Mouse (Mus musculus): ENCODE data around the gene Thada. TPM values are rescaled to one million over a fixed set of nuclear protein-coding genes. Genes with fewer than 3 reads are reported as not detected.

Gene Thada
- polyA plus RNA-seq, 2 experiments, result 2.0 to 2.5 TPM

GRCm38 (mm10) chr17:84278193-84278953, 187.6 kb downstream of the Thada start:
- Histone ChIP-seq H3K4me1 (replicated peaks; ENCODE audit: control insufficient read depth in 2 of 2, insufficient read depth in 2 of 2, low read length in 1 of 2) (peaks cover 3 to 8% of the 10 kb centered on the region in 2 experiments; a peak in 1 of 4 replicates), H3K9ac (replicated peaks) (no peak overlapping the region), H3K36me3 (replicated peaks; ENCODE audit: control insufficient read depth, insufficient read depth, low read depth) (no peaks in the 10 kb centered on the region), H3K4me2 (ENCODE audit: low read depth) (no peak overlapping the region), H3K4me3 (ENCODE audit: insufficient read depth in 1 of 2, low read depth in 2 of 2, low read length in 2 of 2) (no peak overlapping the region), H3K27me3 (ENCODE audit: control insufficient read depth, insufficient read depth, low read length) (no peaks in the 10 kb centered on the region), H3K9me3 (ENCODE audit: control insufficient read depth, low read length) (no peaks in the 10 kb centered on the region), H3K27ac (no peak overlapping the region)
- ATAC-seq (ENCODE audit: insufficient read depth) (no peak), DNase-seq (ENCODE audit: low read depth in 3 of 3, low spot score in 3 of 3) (no peak)
- WGBS (ENCODE audit: insufficient replicate concordance), result 76% methylated on average over 5 of the region's 5 CpGs
- TF ChIP-seq CTCF (IDR thresholded peaks at IDR 0.05; ENCODE audit: low read depth) (no peak), EP300 (IDR thresholded peaks at IDR 0.05; ENCODE audit: low read depth) (no peak)

DNA sequence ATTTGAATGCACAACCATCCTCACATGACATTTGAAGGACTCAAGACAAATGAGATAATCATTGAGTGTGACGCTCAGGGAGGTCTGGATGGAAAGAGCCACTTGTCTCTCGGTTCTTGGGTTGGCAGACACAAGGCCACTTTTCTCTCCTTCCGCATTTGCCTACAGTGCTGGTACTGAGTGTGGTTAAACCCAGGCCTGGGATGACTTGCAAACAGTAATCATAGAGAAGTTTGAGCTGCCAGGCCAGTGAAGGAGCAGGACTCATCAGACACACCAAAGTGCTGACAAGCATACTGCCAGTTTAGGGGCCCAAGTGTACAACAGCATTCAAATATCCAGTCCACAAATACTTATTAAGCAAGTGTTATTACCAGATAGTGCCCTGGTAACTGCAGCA, 191.0 kb downstream of the Thada start:
- no peak for ATAC-seq (ENCODE audit: insufficient read depth)
- H3K9me3 ChIP-seq (ENCODE audit: control insufficient read depth, low read length), result no peaks in the 10 kb centered on the region
- no peaks in the 10 kb centered on the region for H3K36me3 ChIP-seq (replicated peaks; ENCODE audit: control insufficient read depth, insufficient read depth, low read depth)
- H3K27me3 ChIP-seq (ENCODE audit: control insufficient read depth, insufficient read depth, low read length), result no peaks in the 10 kb centered on the region
- peaks cover 0 to 5% of the 10 kb centered on the region in 2 experiments; a peak in 2 of 4 replicates for H3K4me1 ChIP-seq (replicated peaks; ENCODE audit: control insufficient read depth in 2 of 2, insufficient read depth in 2 of 2, low read length in 1 of 2)
- H3K4me3 ChIP-seq (ENCODE audit: insufficient read depth in 1 of 2, low read depth in 2 of 2, low read length in 2 of 2), result no peak overlapping the region
- 70% methylated on average over 3 of the region's 3 CpGs for WGBS (ENCODE audit: insufficient replicate concordance)
- no peak overlapping the region for H3K27ac ChIP-seq
- H3K9ac ChIP-seq (replicated peaks), result no peak overlapping the region
- H3K4me2 ChIP-seq (ENCODE audit: low read depth), result no peak overlapping the region
- no peak for TF ChIP-seq CTCF (IDR thresholded peaks at IDR 0.05; ENCODE audit: low read depth)
- TF ChIP-seq EP300 (IDR thresholded peaks at IDR 0.05; ENCODE audit: low read depth), result no peak
- no peak for DNase-seq (ENCODE audit: low read depth in 3 of 3, low spot score in 3 of 3)

DNA sequence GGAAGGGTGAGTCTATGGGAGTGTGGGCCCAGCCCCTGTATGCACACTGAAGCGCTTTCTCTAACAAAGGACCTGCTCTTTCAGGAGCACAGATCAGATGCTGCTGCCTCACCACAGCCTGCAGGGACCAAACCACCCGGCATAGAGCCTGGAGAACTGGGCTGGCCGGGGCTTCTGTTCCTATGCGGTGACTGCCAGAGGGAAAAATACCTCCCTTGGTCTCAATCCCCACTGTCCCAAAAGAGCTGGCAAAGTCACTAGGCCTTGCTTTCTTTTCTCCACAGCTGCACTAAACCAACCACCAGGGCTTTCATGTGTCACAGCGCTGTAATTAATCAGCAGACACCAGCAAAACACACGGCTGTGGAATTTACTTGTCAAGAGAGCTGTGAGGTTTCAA, 191.8 kb downstream of the Thada start:
- H3K36me3 ChIP-seq (replicated peaks; ENCODE audit: control insufficient read depth, insufficient read depth, low read depth), result no peaks in the 10 kb centered on the region
- H3K27ac ChIP-seq, result no peak overlapping the region
- H3K9ac ChIP-seq (replicated peaks), result no peak overlapping the region
- TF ChIP-seq CTCF (IDR thresholded peaks at IDR 0.05; ENCODE audit: low read depth), result no peak
- no peak for TF ChIP-seq EP300 (IDR thresholded peaks at IDR 0.05; ENCODE audit: low read depth)
- no peaks in the 10 kb centered on the region for H3K27me3 ChIP-seq (ENCODE audit: control insufficient read depth, insufficient read depth, low read length)
- DNase-seq (ENCODE audit: low read depth in 3 of 3, low spot score in 3 of 3) (no peak), ATAC-seq (ENCODE audit: insufficient read depth) (no peak)
- H3K4me2 ChIP-seq (ENCODE audit: low read depth), result no peak overlapping the region
- WGBS (ENCODE audit: insufficient replicate concordance), result 81% methylated on average over 6 of the region's 6 CpGs
- H3K4me1 ChIP-seq (replicated peaks; ENCODE audit: control insufficient read depth in 2 of 2, insufficient read depth in 2 of 2, low read length in 1 of 2), result peaks cover 0 to 5% of the 10 kb centered on the region in 2 experiments; a peak in 2 of 4 replicates
- no peaks in the 10 kb centered on the region for H3K9me3 ChIP-seq (ENCODE audit: control insufficient read depth, low read length)
- no peak overlapping the region for H3K4me3 ChIP-seq (ENCODE audit: insufficient read depth in 1 of 2, low read depth in 2 of 2, low read length in 2 of 2)

DNA sequence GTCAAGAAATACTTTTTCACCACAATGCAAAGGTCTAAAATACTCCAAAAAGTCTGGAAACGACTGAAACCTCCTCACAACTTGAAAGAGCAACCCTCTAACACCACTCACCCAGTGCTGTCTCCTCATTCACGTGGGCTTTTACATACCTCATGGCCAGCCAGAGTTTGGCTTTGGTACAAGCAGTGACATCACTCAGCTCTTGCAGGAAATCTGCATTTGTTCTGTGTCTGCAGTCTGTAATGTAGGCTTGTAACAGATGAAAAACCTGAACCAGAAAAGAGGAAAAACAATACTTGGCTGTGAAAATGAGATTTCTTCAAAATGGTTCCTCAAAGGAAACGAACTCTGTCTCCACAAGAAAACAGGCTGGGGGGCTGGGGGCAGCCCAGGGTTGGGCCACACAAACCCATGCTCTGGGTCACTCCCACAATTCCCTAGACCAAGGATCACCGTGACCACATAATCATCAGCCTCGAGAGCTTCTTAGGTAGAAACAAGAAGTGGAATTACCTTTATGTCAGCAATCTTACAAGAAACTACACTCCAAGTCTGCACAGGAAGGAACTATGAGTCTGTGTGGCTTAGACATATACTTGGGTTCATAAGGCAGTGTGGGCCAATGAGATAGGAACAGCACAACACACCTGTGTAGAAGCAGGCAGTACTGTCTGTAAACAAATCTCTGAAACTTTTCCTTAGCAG, 193.3 kb downstream of the Thada start:
- Histone ChIP-seq H3K4me3 (ENCODE audit: insufficient read depth in 1 of 2, low read depth in 2 of 2, low read length in 2 of 2) (no peak overlapping the region), H3K9ac (replicated peaks) (no peak overlapping the region), H3K27me3 (ENCODE audit: control insufficient read depth, insufficient read depth, low read length) (no peaks in the 10 kb centered on the region), H3K27ac (no peak overlapping the region), H3K4me1 (replicated peaks; ENCODE audit: control insufficient read depth in 2 of 2, insufficient read depth in 2 of 2, low read length in 1 of 2) (peaks cover 0 to 5% of the 10 kb centered on the region in 2 experiments; a peak in 2 of 4 replicates), H3K4me2 (ENCODE audit: low read depth) (no peak overlapping the region), H3K36me3 (replicated peaks; ENCODE audit: control insufficient read depth, insufficient read depth, low read depth) (no peaks in the 10 kb centered on the region), H3K9me3 (ENCODE audit: control insufficient read depth, low read length) (no peaks in the 10 kb centered on the region)
- TF ChIP-seq CTCF (IDR thresholded peaks at IDR 0.05; ENCODE audit: low read depth) (no peak), EP300 (IDR thresholded peaks at IDR 0.05; ENCODE audit: low read depth) (no peak)
- no peak for DNase-seq (ENCODE audit: low read depth in 3 of 3, low spot score in 3 of 3)
- ATAC-seq (ENCODE audit: insufficient read depth), result no peak
- 46% methylated on average over 5 of the region's 5 CpGs for WGBS (ENCODE audit: insufficient replicate concordance)

DNA sequence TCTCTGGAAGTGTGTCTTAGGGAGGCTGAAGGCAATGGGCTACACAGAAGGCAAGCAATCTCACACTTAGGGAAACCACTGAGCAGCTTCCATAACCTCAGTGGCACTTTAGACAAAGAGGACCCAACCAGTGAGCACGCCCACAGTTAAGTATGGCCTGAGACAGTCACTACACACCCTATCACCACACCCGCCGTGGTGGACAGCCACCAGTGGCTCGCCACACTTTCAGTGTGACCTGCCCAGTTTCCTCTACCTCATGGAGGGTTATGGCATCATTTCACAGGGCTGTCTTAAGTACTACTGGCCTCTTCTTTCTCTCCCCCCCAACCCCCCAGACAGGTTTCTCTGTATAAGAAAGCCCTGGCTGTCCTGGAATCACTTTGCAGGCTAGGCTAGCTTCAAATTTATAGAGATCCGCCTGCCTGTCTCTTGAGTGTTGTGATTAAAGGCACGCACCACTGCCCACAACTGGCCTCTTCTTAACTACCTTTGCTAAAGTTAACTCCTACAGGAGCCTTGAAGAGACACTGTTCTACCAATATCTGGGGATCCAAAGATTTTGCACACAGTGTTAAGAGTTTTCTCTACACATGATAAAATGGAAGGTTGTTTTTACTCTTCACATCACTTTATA, 194.3 kb downstream of the Thada start:
- Histone ChIP-seq H3K27ac (no peak overlapping the region), H3K36me3 (replicated peaks; ENCODE audit: control insufficient read depth, insufficient read depth, low read depth) (no peaks in the 10 kb centered on the region), H3K9me3 (ENCODE audit: control insufficient read depth, low read length) (no peaks in the 10 kb centered on the region), H3K4me1 (replicated peaks; ENCODE audit: control insufficient read depth in 2 of 2, insufficient read depth in 2 of 2, low read length in 1 of 2) (peaks cover 0 to 7% of the 10 kb centered on the region in 2 experiments; a peak in 2 of 4 replicates), H3K4me3 (ENCODE audit: insufficient read depth in 1 of 2, low read depth in 2 of 2, low read length in 2 of 2) (no peak overlapping the region), H3K27me3 (ENCODE audit: control insufficient read depth, insufficient read depth, low read length) (no peaks in the 10 kb centered on the region), H3K9ac (replicated peaks) (no peak overlapping the region), H3K4me2 (ENCODE audit: low read depth) (no peak overlapping the region)
- WGBS (ENCODE audit: insufficient replicate concordance), result 65% methylated on average over 6 of the region's 6 CpGs
- ATAC-seq (ENCODE audit: insufficient read depth) (no peak), DNase-seq (ENCODE audit: low read depth in 3 of 3, low spot score in 3 of 3) (no peak)
- TF ChIP-seq EP300 (IDR thresholded peaks at IDR 0.05; ENCODE audit: low read depth) (no peak), CTCF (IDR thresholded peaks at IDR 0.05; ENCODE audit: low read depth) (no peak)
